Mouse (Mus musculus) lung, postnatal 0 days (tissue): Measurements from ENCODE around the gene Arvcf. TPM values are rescaled to one million over a fixed set of nuclear protein-coding genes. Genes with fewer than 3 reads are reported as not detected.

Experiments used
- ATAC-seq: fragments of 200-750 bp; cut with Nextera tagmentation; 2 replicates; pipeline ENCODE4 v1.8.0; 2017; ENCODE audit warnings: moderate library complexity
- DNase-seq: peaks from one replicate; pipeline ENCODE4 v3.0.0-alpha.2; 2016; ENCODE audit warnings: low spot score
- H3K27ac ChIP-seq: fragments of 300-500 bp; sonication (generic); 2 replicates; pipeline ENCODE4 v1.5.1; 2014; ENCODE audit warnings: antibody characterized with exemption, mild to moderate bottlenecking, low read length, mixed read lengths
- H3K27me3 ChIP-seq: fragments of 300-500 bp; sonication (generic); replicated peaks from 2 replicates; pipeline ENCODE4 v1.6.1; 2014; ENCODE audit warnings: low read length, mixed read lengths; ENCODE audit not compliant: insufficient read depth
- H3K36me3 ChIP-seq: fragments of 300-500 bp; sonication (generic); 2 replicates; pipeline ENCODE4 v1.6.1; 2014; ENCODE audit warnings: low read length, mixed read lengths; ENCODE audit not compliant: insufficient read depth
- H3K4me1 ChIP-seq: fragments of 300-500 bp; sonication (generic); 2 replicates; pipeline ENCODE4 v1.6.1; 2014; ENCODE audit warnings: antibody characterized with exemption, low read depth, low read length, mixed read lengths; ENCODE audit not compliant: insufficient read depth
- H3K4me2 ChIP-seq: fragments of 300-500 bp; sonication (generic); replicated peaks from 2 replicates; pipeline ENCODE4 v1.6.1; 2014; ENCODE audit warnings: low read depth, mild to moderate bottlenecking, low read length, moderate library complexity, mixed read lengths
- H3K4me3 ChIP-seq: fragments of 300-500 bp; sonication (generic); 2 replicates; pipeline ENCODE4 v1.5.1; 2014; ENCODE audit warnings: low read depth, low read length
- H3K9ac ChIP-seq: fragments of 300-500 bp; sonication (generic); replicated peaks from 2 replicates; pipeline ENCODE4 v1.6.1; 2014; ENCODE audit warnings: low read depth, mild to moderate bottlenecking
- H3K9me3 ChIP-seq: fragments of 300-500 bp; sonication (generic); 2 replicates; pipeline ENCODE4 v1.6.1; 2016; ENCODE audit warnings: low read length, mixed read lengths
- CTCF ChIP-seq: IDR thresholded peaks from 2 replicates; pipeline ENCODE4 v1.5.1; 2016; ENCODE audit warnings: antibody characterized with exemption, mild to moderate bottlenecking
- EP300 ChIP-seq: IDR thresholded peaks from 2 replicates; pipeline ENCODE4 v1.6.1; 2016; ENCODE audit warnings: antibody characterized with exemption, mild to moderate bottlenecking, control low read depth
- WGBS: fragments of 180-500 bp; shearing (Covaris S2); extraction: QIAGEN DNeasy Blood & Tissue Kit; methylation state at CpG from one replicate; pipeline ENCODE4 v1.1.7; 2014; 5-methylcytosine and 5-hydroxymethylcytosine counted together
- polyA plus RNA-seq: library from polyadenylated mRNA; unstranded; fragments of >200 nt; fragmentation: Nextera tagmentation; extraction: Ambion mirVana; gene quantifications from 2 replicates; pipeline ENCODE4 v1.2.1, GENCODE M21; 2015

Gene Arvcf
- polyA plus RNA-seq, 1 experiment from 2014 or later = 14.6 TPM

GRCm38 (mm10) chr16:18384211-18384610, 36.2 kb downstream of the Arvcf start:
- Histone ChIP-seq H3K9ac (no peak overlapping the region), H3K9me3 (no peaks in the 10 kb centered on the region), H3K4me1 (peaks cover 15% of the 10 kb centered on the region; the same call in 1 of the 2 replicates), H3K4me3 (no peak overlapping the region), H3K27me3 (no peaks in the 10 kb centered on the region), H3K4me2 (no peak overlapping the region), H3K36me3 (no peaks in the 10 kb centered on the region), H3K27ac (no peak overlapping the region)
- TF ChIP-seq CTCF (no peak), EP300 (no peak)
- DNase-seq = no peak
- no peak for ATAC-seq
- WGBS = 73% methylated on average over 7 of the region's 7 CpGs

- H3K9me3 ChIP-seq = no peaks in the 10 kb centered on the region
- H3K4me2 ChIP-seq = no peak overlapping the region
- H3K4me1 ChIP-seq = peaks cover 15% of the 10 kb centered on the region; the same call in 1 of the 2 replicates
- DNase-seq (no peak), ATAC-seq (no peak)
- no peaks in the 10 kb centered on the region for H3K36me3 ChIP-seq
- TF ChIP-seq EP300 (no peak), CTCF (no peak)
- H3K4me3 ChIP-seq = no peak overlapping the region
- no peaks in the 10 kb centered on the region for H3K27me3 ChIP-seq
- no peak overlapping the region for H3K27ac ChIP-seq
- no peak overlapping the region for H3K9ac ChIP-seq
- WGBS = 82% methylated on average over 8 of the region's 8 CpGs
These were observed 36.7 kb downstream of the Arvcf start for GRCm38 (mm10) chr16:18384659-18385058.

GRCm38 (mm10) chr16:18385411-18385810, 37.4 kb downstream of the Arvcf start:
- Histone ChIP-seq H3K9me3 (no peaks in the 10 kb centered on the region), H3K4me3 (no peak overlapping the region)

GRCm38 (mm10) chr16:18386451-18386850, 38.5 kb downstream of the Arvcf start:
- no peak for TF ChIP-seq EP300
- TF ChIP-seq CTCF = no peak
- no peak for ATAC-seq

More at GRCm38 (mm10) chr16:18385411-18385810, 37.4 kb downstream of the Arvcf start:
- H3K27me3 ChIP-seq = no peaks in the 10 kb centered on the region
- no peak for ATAC-seq
- H3K27ac ChIP-seq = no peak overlapping the region
- no peak for DNase-seq
- H3K9ac ChIP-seq = no peak overlapping the region
- 68% methylated on average over 5 of the region's 5 CpGs for WGBS
- no peak overlapping the region for H3K4me2 ChIP-seq
- no peaks in the 10 kb centered on the region for H3K36me3 ChIP-seq
- TF ChIP-seq CTCF (no peak), EP300 (no peak)
- H3K4me1 ChIP-seq = peaks cover 15% of the 10 kb centered on the region; the same call in 1 of the 2 replicates

GRCm38 (mm10) chr16:18386972-18387371, 39.0 kb downstream of the Arvcf start:
- peaks cover 15% of the 10 kb centered on the region; the same call in 1 of the 2 replicates for H3K4me1 ChIP-seq
- H3K4me2 ChIP-seq = no peak overlapping the region
- H3K27me3 ChIP-seq = no peaks in the 10 kb centered on the region
- no peak overlapping the region for H3K4me3 ChIP-seq
- DNase-seq = no peak
- no peak for ATAC-seq
- H3K27ac ChIP-seq = no peak overlapping the region
- no peak overlapping the region for H3K9ac ChIP-seq
- no peaks in the 10 kb centered on the region for H3K36me3 ChIP-seq
- no peaks in the 10 kb centered on the region for H3K9me3 ChIP-seq
- WGBS = 50% methylated on average over 3 of the region's 3 CpGs
- TF ChIP-seq CTCF = no peak
- no peak for TF ChIP-seq EP300

More at GRCm38 (mm10) chr16:18386451-18386850, 38.5 kb downstream of the Arvcf start:
- Histone ChIP-seq H3K4me1 (peaks cover 15% of the 10 kb centered on the region; the same call in 1 of the 2 replicates), H3K4me2 (no peak overlapping the region), H3K9me3 (no peaks in the 10 kb centered on the region), H3K36me3 (no peaks in the 10 kb centered on the region), H3K4me3 (no peak overlapping the region), H3K27me3 (no peaks in the 10 kb centered on the region), H3K9ac (no peak overlapping the region), H3K27ac (no peak overlapping the region)
- 79% methylated on average over 7 of the region's 7 CpGs for WGBS
- DNase-seq = no peak

GRCm38 (mm10) chr16:18387704-18388582, 40.0 kb downstream of the Arvcf start:
- Histone ChIP-seq H3K36me3 (no peaks in the 10 kb centered on the region), H3K27ac (no peak overlapping the region), H3K27me3 (no peaks in the 10 kb centered on the region), H3K4me3 (no peak overlapping the region), H3K9ac (no peak overlapping the region), H3K4me2 (no peak overlapping the region), H3K9me3 (no peaks in the 10 kb centered on the region), H3K4me1 (peaks cover 15% of the 10 kb centered on the region; the same call in 1 of the 2 replicates)
- ATAC-seq (no peak), DNase-seq (no peak)
- 25% methylated on average over 6 of the region's 7 CpGs for WGBS
- TF ChIP-seq CTCF = no peak
- no peak for TF ChIP-seq EP300
